Mouse (Mus musculus) ES-Bruce4 (cell line): ENCODE data around the gene Zcrb1.

Source experiments
- EP300 ChIP-seq: IDR thresholded peaks from 2 replicates; pipeline ENCODE4 v1.6.1; 2011; ENCODE audit warnings: low read depth, low read length; ENCODE audit not compliant: insufficient read depth
- POLR2A ChIP-seq: IDR thresholded peaks from one replicate; pipeline ENCODE4 v1.8.1; 2011; ENCODE audit warnings: low read length; ENCODE audit not compliant: insufficient read depth

- no peak for TF ChIP-seq POLR2A
- no peak for TF ChIP-seq EP300
Observed at GRCm38 (mm10) chr15:93420596-93420995, 22.5 kb upstream of the Zcrb1 start.
